Mouse (Mus musculus): Measurements from ENCODE around the gene Slc9a5.

- TF ChIP-seq TBP (conservative IDR thresholded peaks at IDR 0.05; ENCODE audit: low read depth, low read length) (no peak), SIN3A (IDR thresholded peaks at IDR 0.05; ENCODE audit: low read length) (no peak), CTCF (conservative IDR thresholded peaks at IDR 0.05 in 1 of 2, IDR thresholded peaks at IDR 0.05 in 1 of 2; ENCODE audit: low read depth in 2 of 2, low read length in 2 of 2) (no peak; a peak in 1 of 4 replicates), ZC3H11A (IDR thresholded peaks at IDR 0.05; ENCODE audit: low read depth, low read length) (no peak), PAX5 (IDR thresholded peaks at IDR 0.05; ENCODE audit: low read length) (no peak), MAZ (IDR thresholded peaks at IDR 0.05; ENCODE audit: low read depth, low read length) (no peak), POLR2A (IDR thresholded peaks at IDR 0.05; ENCODE audit: low read depth, low read length) (no peak), MAX (IDR thresholded peaks at IDR 0.05; ENCODE audit: low read length) (no peak), KAT2A (IDR thresholded peaks at IDR 0.05; ENCODE audit: insufficient replicate concordance, low read length) (no peak), EP300 (IDR thresholded peaks at IDR 0.05; ENCODE audit: low read length) (no peak), TCF12 (IDR thresholded peaks at IDR 0.05; ENCODE audit: low read depth, low read length) (no peak), ZNF384 (IDR thresholded peaks at IDR 0.05; ENCODE audit: low read depth, low read length) (no peak), ETS1 (conservative IDR thresholded peaks at IDR 0.05; ENCODE audit: low read depth, low read length) (no peak)
Measured at GRCm38 (mm10) chr8:105409947-105410346, 61.3 kb downstream of the Slc9a5 start.
